Mouse (Mus musculus): Measurements from ENCODE around the gene Nek5. TPM values are rescaled to one million over a fixed set of nuclear protein-coding genes. Genes with fewer than 3 reads are reported as not detected.

Nek5 gene
- total and polyA plus RNA-seq, 3 experiments, result 0.04 TPM; not detected in 2

DNA sequence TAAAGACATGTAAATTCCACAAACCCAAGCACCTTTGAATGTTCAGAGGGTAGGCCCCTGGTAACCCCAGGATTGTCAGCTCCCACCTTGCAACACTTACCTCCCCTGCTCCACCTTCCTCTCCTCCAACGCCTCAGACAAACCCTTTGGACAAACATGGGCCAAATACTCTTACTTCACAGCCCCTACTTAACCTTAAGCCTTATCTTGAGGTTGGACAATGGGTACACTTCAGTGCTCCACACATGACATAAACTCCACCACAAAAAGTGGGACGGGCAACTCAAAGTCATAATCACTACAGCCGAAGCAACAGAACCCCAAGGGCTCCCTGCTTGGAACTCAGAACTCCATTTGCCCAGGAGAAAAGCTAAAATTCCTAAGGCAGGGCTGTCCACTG, 93.9 kb downstream of the Nek5 start:
- Histone ChIP-seq H3K9me3 (replicated peaks; ENCODE audit: insufficient read depth, low read length) (no peaks in the 10 kb centered on the region), H3K27me3 (ENCODE audit: control insufficient read depth in 1 of 2, insufficient read depth in 2 of 2, low read length in 2 of 2) (no peaks in the 10 kb centered on the region), H3K36me3 (ENCODE audit: control insufficient read depth in 1 of 2, insufficient read depth in 2 of 2, low read length in 2 of 2) (peaks cover 0 to 19% of the 10 kb centered on the region in 2 experiments; a peak in 2 of 4 replicates), H3K9ac (ENCODE audit: control insufficient read depth, low read depth, low read length, poor library complexity, severe bottlenecking) (no peak overlapping the region), H3K4me3 (ENCODE audit: control insufficient read depth in 1 of 2, insufficient read depth in 1 of 2, low read depth in 2 of 2, low read length in 2 of 2) (no peak overlapping the region), H3K4me1 (ENCODE audit: control insufficient read depth in 1 of 2, insufficient read depth in 2 of 2, low read length in 2 of 2) (no peaks in the 10 kb centered on the region), H3K79me2 (ENCODE audit: control insufficient read depth, insufficient read depth, low read length, poor library complexity) (peaks cover 52% of the 10 kb centered on the region), H3K27ac (ENCODE audit: control insufficient read depth, low read depth, low read length) (no peak overlapping the region)
- no peak for DNase-seq (ENCODE audit: low read depth, low spot score)
- no peak for TF ChIP-seq MXI1 (IDR thresholded peaks at IDR 0.05; ENCODE audit: low read depth, low read length)
- TF ChIP-seq POLR2AphosphoS5 (IDR thresholded peaks at IDR 0.05; ENCODE audit: borderline replicate concordance, low read depth, low read length), result no peak
- no peak for TF ChIP-seq ZNF384 (IDR thresholded peaks at IDR 0.05; ENCODE audit: low read depth, low read length)
- no peak for TF ChIP-seq GABPA (IDR thresholded peaks at IDR 0.05; ENCODE audit: low read depth, low read length)
- TF ChIP-seq USF1 (IDR thresholded peaks at IDR 0.05; ENCODE audit: low read depth, low read length), result no peak
- TF ChIP-seq GATA1 (IDR thresholded peaks at IDR 0.05; ENCODE audit: low read depth, low read length), result no peak
- no peak for TF ChIP-seq TAL1 (IDR thresholded peaks at IDR 0.05; ENCODE audit: low read length)

DNA sequence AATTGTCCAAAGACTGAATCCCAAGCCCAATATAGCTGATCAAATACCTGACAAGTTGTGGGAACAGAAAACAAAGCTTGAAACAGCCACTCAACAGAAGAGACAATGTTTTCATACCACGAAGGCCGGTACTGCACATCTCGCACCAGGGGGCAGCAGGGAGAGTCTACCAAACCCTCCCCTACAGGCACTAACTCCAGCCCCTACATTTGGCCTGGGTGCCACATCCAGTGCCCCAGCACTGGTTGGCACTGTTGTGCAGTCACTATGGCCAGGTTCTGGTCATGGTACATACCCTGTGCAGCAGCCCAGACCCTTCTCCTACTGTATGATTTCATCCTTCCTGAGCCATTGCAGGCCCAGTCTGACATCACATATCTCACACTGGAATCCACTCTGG, 95.9 kb downstream of the Nek5 start:
- Histone ChIP-seq H3K27ac (ENCODE audit: control insufficient read depth, low read depth, low read length) (no peak overlapping the region), H3K9ac (ENCODE audit: control insufficient read depth, low read depth, low read length, poor library complexity, severe bottlenecking) (no peak overlapping the region), H3K4me1 (ENCODE audit: control insufficient read depth in 1 of 2, insufficient read depth in 2 of 2, low read length in 2 of 2) (no peaks in the 10 kb centered on the region), H3K27me3 (ENCODE audit: control insufficient read depth in 1 of 2, insufficient read depth in 2 of 2, low read length in 2 of 2) (no peaks in the 10 kb centered on the region), H3K9me3 (replicated peaks; ENCODE audit: insufficient read depth, low read length) (no peaks in the 10 kb centered on the region), H3K4me3 (ENCODE audit: control insufficient read depth in 1 of 2, insufficient read depth in 1 of 2, low read depth in 2 of 2, low read length in 2 of 2) (no peak overlapping the region), H3K36me3 (ENCODE audit: control insufficient read depth in 1 of 2, insufficient read depth in 2 of 2, low read length in 2 of 2) (peaks cover 0 to 23% of the 10 kb centered on the region in 2 experiments; a peak in 2 of 4 replicates), H3K79me2 (ENCODE audit: control insufficient read depth, insufficient read depth, low read length, poor library complexity) (peaks cover 52% of the 10 kb centered on the region)
- TF ChIP-seq ZC3H11A (IDR thresholded peaks at IDR 0.05; ENCODE audit: low read depth, low read length) (no peak), EP300 (IDR thresholded peaks at IDR 0.05; ENCODE audit: low read depth in 1 of 2, low read length in 2 of 2) (no peak), BHLHE40 (IDR thresholded peaks at IDR 0.05; ENCODE audit: borderline replicate concordance, low read depth, low read length) (no peak), ZKSCAN1 (IDR thresholded peaks at IDR 0.05; ENCODE audit: low read depth, low read length) (no peak), RAD21 (IDR thresholded peaks at IDR 0.05; ENCODE audit: low read depth, low read length) (peak; percentile 7), CHD2 (IDR thresholded peaks at IDR 0.05; ENCODE audit: low read length) (no peak), SMC3 (IDR thresholded peaks at IDR 0.05; ENCODE audit: low read depth, low read length) (peak; percentile 35), MYB (IDR thresholded peaks at IDR 0.05; ENCODE audit: low read depth, low read length) (no peak), NRF1 (IDR thresholded peaks at IDR 0.05; ENCODE audit: insufficient read depth, low read depth, low read length, poor library complexity, severe bottlenecking) (no peak), CTCF (IDR thresholded peaks at IDR 0.05 in 2 of 3, conservative IDR thresholded peaks at IDR 0.05 in 1 of 3; ENCODE audit: control insufficient read depth in 1 of 3, insufficient read depth in 1 of 3, low read depth in 2 of 3, low read length in 3 of 3, poor library complexity in 1 of 3, severe bottlenecking in 1 of 3) (peak; percentile 11 to 43 (median 38); a peak in 4 of 6 replicates), MAZ (IDR thresholded peaks at IDR 0.05; ENCODE audit: low read depth, low read length) (no peak), GABPA (IDR thresholded peaks at IDR 0.05; ENCODE audit: low read depth, low read length) (no peak), NELFE (IDR thresholded peaks at IDR 0.05; ENCODE audit: low read depth, low read length) (no peak), USF2 (IDR thresholded peaks at IDR 0.05; ENCODE audit: borderline replicate concordance in 1 of 2, insufficient read depth in 1 of 2, low read depth in 1 of 2, low read length in 2 of 2) (no peak)
- peak; percentile 22 for DNase-seq (ENCODE audit: low read depth, low spot score)

All from MEL (cell line).